Mouse (Mus musculus) urinary bladder, postnatal 25 days (tissue): ENCODE results near the gene Sorcs2.
A peak's percentile ranks its signal among the peaks of the same experiment; 100 is the strongest.

ENCODE experiments used
- DNase-seq: peaks from one replicate; pipeline ENCODE4 v3.0.0; 2022; ENCODE audit warnings: low spot score

Gene Sorcs2

GRCm38 (mm10) chr5:36069503-36070360, 328.2 kb downstream of the Sorcs2 start:
- DNase-seq: no peak

- DNase-seq: no peak
Measured at GRCm38 (mm10) chr5:36067651-36068181, 330.2 kb downstream of the Sorcs2 start.

- DNase-seq: no peak
Measured at GRCm38 (mm10) chr5:36057804-36058322, 340.1 kb downstream of the Sorcs2 start.

- DNase-seq: no peak
Measured at GRCm38 (mm10) chr5:36056921-36057320, 341.0 kb downstream of the Sorcs2 start.

GRCm38 (mm10) chr5:36055876-36056275, 342.1 kb downstream of the Sorcs2 start:
- no peak for DNase-seq

GRCm38 (mm10) chr5:36054498-36054897, 343.4 kb downstream of the Sorcs2 start:
- no peak for DNase-seq

GRCm38 (mm10) chr5:36043154-36043553, 354.8 kb downstream of the Sorcs2 start:
- no peak for DNase-seq

- no peak for DNase-seq
Measured at GRCm38 (mm10) chr5:36041756-36042155, 356.2 kb downstream of the Sorcs2 start.

- no peak for DNase-seq
Measured at GRCm38 (mm10) chr5:36041236-36041562, 356.7 kb downstream of the Sorcs2 start.

GRCm38 (mm10) chr5:36040398-36041235, 357.3 kb downstream of the Sorcs2 start:
- peak; percentile 8 for DNase-seq

GRCm38 (mm10) chr5:36039596-36039995, 358.3 kb downstream of the Sorcs2 start:
- DNase-seq: no peak

GRCm38 (mm10) chr5:36033531-36034426, 364.2 kb downstream of the Sorcs2 start:
- DNase-seq: peak; percentile 27

GRCm38 (mm10) chr5:36025076-36025475, 372.9 kb downstream of the Sorcs2 start:
- DNase-seq: no peak

GRCm38 (mm10) chr5:36024003-36024685, 373.8 kb downstream of the Sorcs2 start:
- no peak for DNase-seq

GRCm38 (mm10) chr5:36022361-36022760, 375.6 kb downstream of the Sorcs2 start:
- DNase-seq: no peak

- no peak for DNase-seq
Measured at GRCm38 (mm10) chr5:36021091-36021490, 376.8 kb downstream of the Sorcs2 start.

- no peak for DNase-seq
Measured at GRCm38 (mm10) chr5:36018366-36018765, 379.6 kb downstream of the Sorcs2 start.

GRCm38 (mm10) chr5:36009405-36009804, 388.5 kb downstream of the Sorcs2 start:
- DNase-seq: no peak

- DNase-seq: no peak
Measured at GRCm38 (mm10) chr5:36007649-36008048, 390.3 kb downstream of the Sorcs2 start.

GRCm38 (mm10) chr5:36006586-36006985, 391.4 kb downstream of the Sorcs2 start:
- no peak for DNase-seq

- no peak for DNase-seq
Measured at GRCm38 (mm10) chr5:36006106-36006505, 391.8 kb downstream of the Sorcs2 start.
